Mouse (Mus musculus): ENCODE data around the gene 4930503E14Rik.
"Not testable (repeated sequence)": the region's sequence is repeated elsewhere in the genome, so short reads cannot be mapped to it uniquely, and the experiment has no call there.

The 4930503E14Rik gene

DNA sequence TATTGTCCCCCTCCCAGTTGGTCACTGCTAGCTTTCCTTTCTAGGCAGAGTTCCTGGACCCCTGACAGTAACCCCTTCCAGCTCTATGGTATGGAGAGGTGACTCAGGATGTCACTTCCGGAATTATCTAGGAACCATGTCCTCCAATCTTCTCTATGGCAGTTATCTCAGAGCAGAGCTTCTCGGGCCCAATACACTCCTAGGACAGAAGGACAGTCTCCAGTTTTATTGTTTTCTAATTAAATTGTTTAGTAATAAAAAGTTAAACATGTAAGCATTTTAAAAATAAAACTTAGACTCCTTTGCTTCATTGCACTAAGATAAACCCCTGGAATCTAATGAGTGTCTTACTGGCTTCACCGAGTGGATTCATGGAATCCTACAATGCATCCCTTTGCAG, at the start of gene 4930503E14Rik:
TSS of gene 4930503E14Rik (minus strand) at position 101 of the 400 bp plus-strand sequence.
- not testable (repeated sequence) for DNase-seq

DNA sequence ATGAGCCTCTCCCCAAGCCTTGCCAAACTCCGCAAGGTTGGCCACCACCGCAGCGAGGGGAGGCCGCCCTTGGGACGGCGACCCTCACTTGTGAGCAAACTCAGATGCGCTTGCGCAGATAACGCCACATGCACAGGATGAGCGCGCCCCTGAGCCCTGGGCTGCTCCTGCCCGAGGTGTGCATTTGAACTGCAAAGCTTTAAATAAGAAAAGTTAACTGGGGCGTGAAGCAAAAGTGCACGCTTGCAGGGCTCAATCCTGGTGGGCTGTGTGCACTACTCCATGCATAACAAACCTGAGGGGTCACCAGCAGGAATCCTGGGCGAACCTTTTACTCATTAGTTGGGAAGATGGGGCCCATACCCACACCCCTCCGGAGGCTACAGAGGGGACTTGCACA, 35.0 kb upstream of the 4930503E14Rik start:
- DNase-seq: no peak

DNA sequence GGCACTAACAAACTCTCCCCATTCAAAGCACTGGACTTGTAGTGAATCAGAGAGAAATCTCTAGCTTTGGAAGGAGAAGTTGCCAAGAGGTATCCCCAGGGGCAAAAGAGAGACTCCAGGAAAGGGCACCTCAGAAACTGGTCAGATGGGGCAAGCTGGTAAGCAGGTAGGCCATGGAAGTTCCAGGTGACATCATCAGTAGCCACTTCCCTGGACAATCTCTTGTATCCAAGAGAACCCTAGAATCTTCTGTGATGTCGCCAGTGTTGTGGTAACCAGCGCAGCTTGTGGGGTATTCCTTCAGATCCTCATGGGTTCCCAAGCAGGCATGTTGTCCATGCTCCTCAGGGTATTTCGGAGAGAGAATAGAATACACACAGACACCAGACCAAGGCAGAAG, 15.7 kb downstream of the 4930503E14Rik start, which contains the start of gene Gm8212:
TSS of gene Gm8212 (plus strand) at position 301 of the 400 bp plus-strand sequence.
- not testable (repeated sequence) for DNase-seq

DNA sequence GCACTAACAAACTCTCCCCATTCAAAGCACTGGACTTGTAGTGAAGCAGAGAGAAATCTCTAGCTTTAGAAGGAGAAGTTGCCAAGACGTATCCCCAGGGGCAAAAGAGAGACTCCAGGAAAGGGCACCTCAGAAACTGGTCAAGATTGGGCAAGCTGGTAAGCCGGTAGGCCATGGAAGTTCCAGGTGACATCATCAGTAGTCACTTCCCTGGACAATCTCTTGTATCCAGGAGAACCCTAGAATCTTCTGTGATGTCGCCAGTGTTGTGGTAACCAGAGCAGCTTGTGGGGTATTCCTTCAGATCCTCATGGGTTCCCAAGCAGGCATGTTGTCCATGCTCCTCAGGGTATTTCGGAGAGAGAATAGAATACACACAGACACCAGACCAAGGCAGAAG, 89.5 kb downstream of the 4930503E14Rik start, which contains the start of gene Gm3327:
TSS of gene Gm3327 (plus strand) at position 301 of the 400 bp plus-strand sequence.
- not testable (repeated sequence) for DNase-seq

All from right cerebral cortex, postnatal 4 days (tissue).